8 mouse cellular contexts compared by ENCODE assay signal in genomic region chr1:75487405-75488161, GRCm38 (mm10). TPM values are rescaled to one million over a fixed set of nuclear protein-coding genes. Genes with fewer than 3 reads are reported as not detected.
DNase-seq lines count a peak whose midpoint lies in the region; ATAC-seq and TF ChIP-seq lines count a peak whose summit lies in the region.

No protein-coding gene starts in this region.

- peak; percentile 41 to 70 for DNase-seq in urinary bladder, adult 18-20 months (ENCODE audit: low spot score in 2 of 2)
- DNase-seq in urinary bladder, postnatal 10 days (ENCODE audit: low spot score), result no peak
- peak; percentile 91 for DNase-seq in embryo, embryonic 10 days (ENCODE audit: low spot score)
- peak; percentile 89 for DNase-seq in kidney, postnatal 14 days
- DNase-seq in lung, embryonic 14.5 days, result peak; percentile 86
- DNase-seq in thymus, postnatal 36 days, result peak; percentile 70 to 74

- no peaks in the 10 kb centered on the region for H3K9me3 ChIP-seq in heart, embryonic 15.5 days (replicated peaks)
- no peaks in the 10 kb centered on the region for H3K9me3 ChIP-seq in lung, embryonic 14.5 days (ENCODE audit: low read depth, low read length)

- H3K27ac ChIP-seq in heart, embryonic 15.5 days, result no peak overlapping the region
- H3K27ac ChIP-seq in lung, embryonic 14.5 days (ENCODE audit: low read depth), result no peak overlapping the region
- no peak overlapping the region for H3K27ac ChIP-seq in olfactory bulb, adult 2 months (ENCODE audit: insufficient read depth, low read depth, low read length)

- TF ChIP-seq CTCF in lung, embryonic 14.5 days (IDR thresholded peaks at IDR 0.05; ENCODE audit: low read depth), result peak; percentile 38; the same call in 1 of the 2 replicates
- no peak for TF ChIP-seq CTCF in olfactory bulb, adult 2 months (IDR thresholded peaks at IDR 0.05; ENCODE audit: insufficient read depth, low read depth, low read length)

- ATAC-seq in heart, embryonic 15.5 days (replicated peaks; ENCODE audit: insufficient number of reproducible peaks, insufficient read depth, low FRiP score, low read depth), result peak; percentile 43
- peak; percentile 71 for ATAC-seq in lung, embryonic 14.5 days (ENCODE audit: insufficient read depth)

- 0 out of 2 replicates have a peak overlapping the region, but pooled peaks have one; percentile 24 for H3K9ac ChIP-seq in heart, embryonic 15.5 days
- no peak overlapping the region; the same call in 1 of the 2 replicates for H3K9ac ChIP-seq in lung, embryonic 14.5 days

- peaks cover 24% of the 10 kb centered on the region for H3K4me1 ChIP-seq in heart, embryonic 15.5 days (replicated peaks)
- H3K4me1 ChIP-seq in lung, embryonic 14.5 days (ENCODE audit: insufficient read depth), result peaks cover 5% of the 10 kb centered on the region; the same call in 1 of the 2 replicates
- H3K4me1 ChIP-seq in olfactory bulb, adult 2 months (ENCODE audit: control insufficient read depth, insufficient read depth, low read length), result peaks cover 26% of the 10 kb centered on the region

- H3K36me3 ChIP-seq in heart, embryonic 15.5 days, result peaks cover 65% of the 10 kb centered on the region
- peaks cover 40% of the 10 kb centered on the region for H3K36me3 ChIP-seq in lung, embryonic 14.5 days (ENCODE audit: insufficient read depth)

- H3K27me3 ChIP-seq in heart, embryonic 15.5 days, result peaks cover 68% of the 10 kb centered on the region
- H3K27me3 ChIP-seq in lung, embryonic 14.5 days (ENCODE audit: insufficient read depth, low read length), result peaks cover 59% of the 10 kb centered on the region

- peak overlapping the region; percentile 75 for H3K4me2 ChIP-seq in heart, embryonic 15.5 days
- H3K4me2 ChIP-seq in lung, embryonic 14.5 days, result peak overlapping the region; percentile 79

- H3K4me3 ChIP-seq in heart, embryonic 15.5 days, result peak overlapping the region; percentile 46
- peak overlapping the region; percentile 47 for H3K4me3 ChIP-seq in lung, embryonic 14.5 days (ENCODE audit: low read depth, low read length)
- peak overlapping the region; percentile 56 for H3K4me3 ChIP-seq in olfactory bulb, adult 2 months (ENCODE audit: insufficient read depth, low read depth, low read length)

- TF ChIP-seq POLR2A in olfactory bulb, adult 2 months (IDR thresholded peaks at IDR 0.05; ENCODE audit: insufficient read depth, low read depth, low read length), result no peak

- 3% methylated on average over 62 of the region's 62 CpGs for WGBS in heart, embryonic 15.5 days
- WGBS in lung, embryonic 14.5 days, result under 1% methylated on average over 62 of the region's 62 CpGs
- under 1% methylated on average over 62 of the region's 62 CpGs for WGBS in olfactory bulb, adult 2 months

RNA-seq across cellular contexts. Expression of gene Tmem198, which starts 8.3 kb away (rescaled TPM):
- 0.39 and 0.80 TPM in 2 replicates for polyA plus RNA-seq in heart, embryonic 15.5 days (2015; fragmentation: Nextera tagmentation; extraction: Ambion mirVana)
- 0.26 and 0.72 TPM in 2 replicates for polyA plus RNA-seq in lung, embryonic 14.5 days (2014; fragmentation: Nextera tagmentation; extraction: Ambion mirVana)
- not detected in 2 replicates for polyA plus RNA-seq in olfactory bulb, adult 2 months (2012; ENCODE audit: insufficient read depth, insufficient read length, low replicate concordance, missing spikeins)

RNA-seq across cellular contexts. Expression of gene Chpf, which starts 8.5 kb away (rescaled TPM):
- 23.9 and 36.6 TPM in 2 replicates for polyA plus RNA-seq in heart, embryonic 15.5 days (2015; fragmentation: Nextera tagmentation; extraction: Ambion mirVana)
- 32.8 and 35.1 TPM in 2 replicates for polyA plus RNA-seq in lung, embryonic 14.5 days (2014; fragmentation: Nextera tagmentation; extraction: Ambion mirVana)
- polyA plus RNA-seq in olfactory bulb, adult 2 months (2012; ENCODE audit: insufficient read depth, insufficient read length, low replicate concordance, missing spikeins), result not detected in 2 replicates

RNA-seq across cellular contexts. Expression of gene Obsl1, which starts 18.7 kb away (rescaled TPM):
- 95.1 and 122 TPM in 2 replicates for polyA plus RNA-seq in heart, embryonic 15.5 days (2015; fragmentation: Nextera tagmentation; extraction: Ambion mirVana)
- 83.9 and 93.3 TPM in 2 replicates for polyA plus RNA-seq in lung, embryonic 14.5 days (2014; fragmentation: Nextera tagmentation; extraction: Ambion mirVana)
- polyA plus RNA-seq in olfactory bulb, adult 2 months (2012; ENCODE audit: insufficient read depth, insufficient read length, low replicate concordance, missing spikeins), result not detected in 2 replicates

RNA-seq across cellular contexts. Expression of gene Inha, which starts 19.3 kb away (rescaled TPM):
- polyA plus RNA-seq in heart, embryonic 15.5 days (2015; fragmentation: Nextera tagmentation; extraction: Ambion mirVana), result 4.1 and 5.9 TPM in 2 replicates
- 1.7 and 2.1 TPM in 2 replicates for polyA plus RNA-seq in lung, embryonic 14.5 days (2014; fragmentation: Nextera tagmentation; extraction: Ambion mirVana)
- polyA plus RNA-seq in olfactory bulb, adult 2 months (2012; ENCODE audit: insufficient read depth, insufficient read length, low replicate concordance, missing spikeins), result not detected in 2 replicates

RNA-seq across cellular contexts. Expression of gene Stk11ip, which starts 33.7 kb away (rescaled TPM):
- 10.4 and 15.8 TPM in 2 replicates for polyA plus RNA-seq in heart, embryonic 15.5 days (2015; fragmentation: Nextera tagmentation; extraction: Ambion mirVana)
- 18.5 and 19.0 TPM in 2 replicates for polyA plus RNA-seq in lung, embryonic 14.5 days (2014; fragmentation: Nextera tagmentation; extraction: Ambion mirVana)
- not detected in 2 replicates for polyA plus RNA-seq in olfactory bulb, adult 2 months (2012; ENCODE audit: insufficient read depth, insufficient read length, low replicate concordance, missing spikeins)

Comparison
In these comparisons a context has a peak if more than half of its experiments do, and no peak if none do; other contexts are left out.
1. RNA of gene Chpf, which starts 8.5 kb away (polyA plus RNA-seq): 32.8 to 35.1 TPM in lung, embryonic 14.5 days and 23.9 to 36.6 TPM in heart, embryonic 15.5 days; not detected in olfactory bulb, adult 2 months; every median in the first group is over 10 times any median in the second.
2. RNA of gene Obsl1, which starts 18.7 kb away (polyA plus RNA-seq): 95.1 to 122 TPM in heart, embryonic 15.5 days and 83.9 to 93.3 TPM in lung, embryonic 14.5 days; not detected in olfactory bulb, adult 2 months; every median in the first group is over 10 times any median in the second.
3. Peak in every context shown above with its lines, with median percentiles within 50 percentile points of each other: H3K4me3 ChIP-seq.